Mouse (Mus musculus) midbrain, embryonic 11.5 days (tissue): ENCODE data around the gene Gm21970. TPM values are rescaled to one million over a fixed set of nuclear protein-coding genes. Genes with fewer than 3 reads are reported as not detected.

Source experiments
- ATAC-seq: fragments of 200-750 bp; cut with Nextera tagmentation; 2 replicates; pipeline ENCODE4 v1.8.0; 2017; ENCODE audit warnings: moderate TSS enrichment, moderate library complexity; ENCODE audit not compliant: low FRiP score
- DNase-seq: peaks from one replicate; pipeline ENCODE4 v3.0.0; 2015; ENCODE audit warnings: low spot score; ENCODE audit errors: missing footprints
- H3K27ac ChIP-seq: fragments of 300-500 bp; sonication (generic); 2 replicates; pipeline ENCODE4 v1.5.1; 2014; ENCODE audit warnings: low read depth, low read length
- H3K27me3 ChIP-seq: fragments of 300-500 bp; sonication (generic); 2 replicates; pipeline ENCODE4 v1.6.1; 2014; ENCODE audit warnings: mild to moderate bottlenecking, low read length, moderate library complexity, mixed read lengths; ENCODE audit not compliant: control insufficient read depth, insufficient read depth
- H3K36me3 ChIP-seq: fragments of 300-500 bp; sonication (generic); 2 replicates; pipeline ENCODE4 v1.6.1; 2014; ENCODE audit warnings: mild to moderate bottlenecking, low read length, moderate library complexity, mixed read lengths; ENCODE audit not compliant: control insufficient read depth, insufficient read depth
- H3K4me1 ChIP-seq: fragments of 300-500 bp; sonication (generic); 2 replicates; pipeline ENCODE4 v1.6.1; 2014; ENCODE audit warnings: low read length; ENCODE audit not compliant: control insufficient read depth, insufficient read depth
- H3K4me2 ChIP-seq: fragments of 300-500 bp; sonication (generic); 2 replicates; pipeline ENCODE4 v1.6.1; 2014; ENCODE audit warnings: mild to moderate bottlenecking, moderate library complexity
- H3K4me3 ChIP-seq: fragments of 300-500 bp; sonication (generic); 2 replicates; pipeline ENCODE4 v1.5.1; 2014; ENCODE audit warnings: low read depth, low read length
- H3K9ac ChIP-seq: fragments of 300-500 bp; sonication (generic); 2 replicates; pipeline ENCODE4 v1.6.1; 2014; ENCODE audit warnings: low read length
- H3K9me3 ChIP-seq: fragments of 300-500 bp; sonication (generic); 2 replicates; pipeline ENCODE4 v1.6.1; 2016; ENCODE audit warnings: low read length; ENCODE audit not compliant: control insufficient read depth
- WGBS: fragments of 180-500 bp; shearing (Covaris S2); extraction: QIAGEN DNeasy Blood & Tissue Kit; methylation state at CpG from one replicate; pipeline ENCODE4 v1.1.7; 2014; 5-methylcytosine and 5-hydroxymethylcytosine counted together
- polyA plus RNA-seq: library from polyadenylated mRNA; unstranded; fragments of >200 nt; fragmentation: Nextera tagmentation; extraction: Ambion mirVana; gene quantifications from 2 replicates; pipeline ENCODE4 v1.2.1, GENCODE M21; 2014

The Gm21970 gene
- polyA plus RNA-seq, 1 experiment from 2014 or later: not detected

DNA sequence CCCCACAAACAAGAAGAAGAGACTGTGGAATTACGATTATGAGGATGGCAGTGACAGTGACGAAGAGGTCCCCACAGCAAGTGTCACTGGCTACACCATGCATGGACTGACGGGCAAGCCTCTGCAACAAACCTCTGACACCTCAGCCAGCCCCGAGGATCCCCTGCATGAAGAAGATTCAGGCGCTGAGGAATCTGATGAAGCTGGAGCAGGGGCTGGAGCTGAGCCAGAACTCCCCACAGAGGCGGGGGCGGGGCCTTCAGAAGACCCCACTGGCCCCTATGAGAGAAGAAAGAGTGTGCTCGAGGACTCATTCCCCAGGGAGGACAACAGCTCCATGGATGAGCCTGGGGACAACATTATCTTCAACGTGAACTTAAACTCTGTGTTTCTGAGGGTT, 12.3 kb downstream of the Gm21970 start:
- no peak for ATAC-seq
- no peaks in the 10 kb centered on the region for H3K9me3 ChIP-seq
- WGBS: 87% methylated on average over 9 of the region's 9 CpGs

DNA sequence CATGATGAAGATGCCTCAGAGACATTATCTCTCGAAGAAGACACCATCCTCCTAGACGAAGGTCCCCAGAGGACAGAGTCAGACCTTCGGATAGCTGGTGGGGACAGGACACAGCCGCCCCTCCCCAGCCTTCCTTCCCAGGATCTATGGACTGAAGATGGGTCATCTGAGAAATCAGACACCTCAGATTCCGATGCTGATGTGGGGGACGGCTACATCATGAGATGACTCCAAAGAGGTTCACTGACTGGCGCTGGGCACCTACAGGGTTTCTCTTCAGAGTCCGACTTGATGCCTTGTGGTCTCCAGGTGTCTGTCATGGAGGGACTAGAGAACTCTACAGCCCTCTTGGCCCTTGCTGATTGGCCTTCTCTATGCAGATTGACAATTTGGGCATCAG, 12.7 kb downstream of the Gm21970 start:
- H3K27ac ChIP-seq: no peak overlapping the region
- H3K36me3 ChIP-seq: no peaks in the 10 kb centered on the region; the same call in 1 of the 2 replicates
- no peaks in the 10 kb centered on the region for H3K9me3 ChIP-seq
- H3K27me3 ChIP-seq: no peaks in the 10 kb centered on the region
- no peak overlapping the region for H3K4me3 ChIP-seq
- H3K9ac ChIP-seq: no peak overlapping the region
- H3K4me2 ChIP-seq: no peak overlapping the region
- no peak for DNase-seq
- ATAC-seq: no peak
- WGBS: 94% methylated on average over 8 of the region's 8 CpGs
- H3K4me1 ChIP-seq: peaks cover 3% of the 10 kb centered on the region; the same call in 1 of the 2 replicates

More for the DNA sequence above, 12.3 kb downstream of the Gm21970 start:
- Histone ChIP-seq H3K4me3 (no peak overlapping the region), H3K9ac (no peak overlapping the region), H3K4me2 (no peak overlapping the region), H3K36me3 (no peaks in the 10 kb centered on the region; the same call in 1 of the 2 replicates), H3K4me1 (peaks cover 3% of the 10 kb centered on the region; the same call in 1 of the 2 replicates), H3K27me3 (no peaks in the 10 kb centered on the region), H3K27ac (no peak overlapping the region)
- no peak for DNase-seq

DNA sequence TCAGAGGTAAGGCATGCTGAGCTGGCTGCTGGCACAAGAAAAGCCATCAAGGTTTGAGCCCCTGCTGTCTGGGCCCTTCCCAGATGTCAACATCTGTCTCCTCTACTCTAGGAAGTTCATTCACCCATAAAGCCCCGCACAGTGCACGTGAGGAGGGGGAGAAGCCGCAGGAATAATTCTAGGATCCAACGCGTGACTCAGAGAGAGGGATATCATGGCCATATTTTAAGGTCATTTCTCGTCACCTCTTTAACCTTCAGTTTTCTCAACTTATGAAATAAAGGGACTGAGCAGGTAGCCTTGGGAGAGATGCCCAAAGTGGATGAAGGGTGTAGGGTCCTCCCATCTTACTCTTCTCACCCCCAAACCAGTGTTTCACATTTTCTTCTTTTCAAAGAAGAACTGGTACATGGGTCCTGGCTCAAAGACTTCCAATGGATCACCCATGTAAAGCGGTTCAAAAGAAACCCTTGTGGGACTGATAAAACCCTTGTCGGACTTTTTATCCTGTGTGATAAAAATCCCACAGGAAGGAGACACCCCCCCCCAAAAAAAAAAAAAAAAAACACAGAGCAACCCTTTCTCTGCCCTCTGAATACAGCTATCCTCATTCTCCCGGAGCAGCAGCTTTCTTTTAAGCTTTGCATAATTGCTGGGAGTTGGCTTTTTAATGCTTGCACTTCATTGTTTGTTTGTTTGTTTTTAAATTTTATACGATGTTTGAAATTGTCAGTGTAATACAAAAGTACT, 13.5 kb downstream of the Gm21970 start:
- H3K4me1 ChIP-seq: peaks cover 3% of the 10 kb centered on the region; the same call in 1 of the 2 replicates
- no peak overlapping the region for H3K27ac ChIP-seq
- WGBS: 71% methylated on average over 10 of the region's 10 CpGs
- H3K9ac ChIP-seq: no peak overlapping the region
- no peaks in the 10 kb centered on the region for H3K9me3 ChIP-seq
- no peaks in the 10 kb centered on the region for H3K27me3 ChIP-seq
- DNase-seq: no peak
- no peak overlapping the region for H3K4me2 ChIP-seq
- no peak for ATAC-seq
- H3K36me3 ChIP-seq: no peaks in the 10 kb centered on the region; the same call in 1 of the 2 replicates
- no peak overlapping the region for H3K4me3 ChIP-seq

DNA sequence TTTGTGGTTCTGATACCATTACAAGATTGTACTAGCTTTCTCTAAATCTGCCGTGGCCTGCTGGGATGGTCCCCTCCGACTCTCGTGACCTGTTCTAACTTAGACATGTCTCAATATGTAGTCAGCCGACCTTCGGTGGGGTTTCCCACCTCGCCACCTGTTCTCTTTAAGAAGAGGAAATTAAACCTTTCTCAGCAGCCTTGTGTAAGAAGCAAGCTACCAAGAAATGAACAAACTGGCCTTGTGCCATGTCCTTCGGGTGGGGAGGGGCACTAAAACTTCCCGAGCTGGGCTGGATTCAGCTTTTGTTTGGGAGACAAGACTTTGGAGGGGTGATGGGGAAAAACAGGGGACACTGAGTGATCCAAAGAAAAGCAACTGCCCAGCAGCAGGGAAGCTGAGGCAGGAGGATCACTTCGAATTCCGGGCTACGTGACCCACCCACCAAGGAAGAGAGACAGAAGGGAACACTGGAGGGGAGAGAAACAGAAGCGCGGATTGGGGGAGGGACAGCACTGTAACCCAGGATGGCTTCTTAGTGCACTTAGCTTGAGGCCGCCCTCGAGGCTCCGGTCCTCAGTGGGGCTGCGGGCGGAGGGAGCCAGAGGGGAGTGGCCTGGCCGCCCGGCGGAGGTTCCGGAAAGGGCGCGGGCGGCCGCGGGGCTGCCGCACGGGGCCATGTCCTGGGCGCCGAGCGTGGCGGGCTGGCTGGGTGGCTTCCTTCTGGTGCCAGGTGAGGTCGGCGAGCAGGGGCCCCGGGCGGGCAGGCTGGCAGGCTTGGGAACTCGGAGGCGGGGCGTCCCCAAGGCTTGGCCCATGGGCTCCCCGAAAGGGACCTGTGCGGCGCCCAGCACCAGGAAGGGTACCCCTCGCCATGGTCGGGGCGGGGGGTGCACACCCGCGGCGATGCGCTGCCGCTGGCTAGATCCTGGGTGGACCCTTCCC, 14.4 kb downstream of the Gm21970 start, which contains the start of gene Il10rb:
Il10rb (plus strand) TSS at position 525 of the 945 bp plus-strand sequence.
- Histone ChIP-seq H3K4me1 (peaks cover 3% of the 10 kb centered on the region; the same call in 1 of the 2 replicates), H3K27me3 (no peaks in the 10 kb centered on the region), H3K4me3 (peak within 1 kb of the TSS; percentile 68), H3K4me2 (peak within 1 kb of the TSS; percentile 100), H3K9ac (peak within 1 kb of the TSS; percentile 77), H3K9me3 (no peaks in the 10 kb centered on the region), H3K27ac (no peak within 1 kb of the TSS), H3K36me3 (no peaks in the 10 kb centered on the region; the same call in 1 of the 2 replicates)
- WGBS: 8% methylated on average over 50 of the region's 51 CpGs
- ATAC-seq (peak; percentile 83), DNase-seq (peak; percentile 94)

DNA sequence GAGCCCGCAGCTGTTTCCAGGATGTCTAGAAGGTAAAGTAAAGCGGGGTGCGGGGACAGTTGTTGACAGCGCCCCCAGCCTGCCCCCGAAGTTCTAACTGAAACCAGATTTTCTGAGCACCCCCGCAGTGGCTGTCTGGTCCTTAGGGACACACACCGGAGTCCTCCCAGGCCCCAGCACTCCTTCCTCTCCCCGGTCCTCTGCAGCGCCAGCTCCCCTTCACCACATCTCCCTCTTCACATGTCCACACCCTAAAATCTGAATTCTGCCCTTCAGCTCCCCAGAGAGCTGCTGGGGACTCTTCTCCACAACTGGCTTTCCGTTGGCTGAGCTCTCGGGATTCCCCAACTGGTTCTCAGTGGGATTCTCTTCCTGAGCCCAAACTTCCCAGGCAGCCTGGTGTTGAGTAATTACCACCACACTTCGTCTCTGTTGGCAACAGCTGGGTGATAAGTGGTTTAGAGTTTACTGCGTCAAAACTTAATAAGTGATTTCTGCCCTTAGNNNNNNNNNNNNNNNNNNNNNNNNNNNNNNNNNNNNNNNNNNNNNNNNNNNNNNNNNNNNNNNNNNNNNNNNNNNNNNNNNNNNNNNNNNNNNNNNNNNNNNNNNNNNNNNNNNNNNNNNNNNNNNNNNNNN, 15.2 kb downstream of the Gm21970 start:
- no peak overlapping the region for H3K27ac ChIP-seq
- 4% methylated on average over 13 of the region's 13 CpGs for WGBS
- ATAC-seq: peak; percentile 26; the same call in 1 of the 2 replicates

DNA sequence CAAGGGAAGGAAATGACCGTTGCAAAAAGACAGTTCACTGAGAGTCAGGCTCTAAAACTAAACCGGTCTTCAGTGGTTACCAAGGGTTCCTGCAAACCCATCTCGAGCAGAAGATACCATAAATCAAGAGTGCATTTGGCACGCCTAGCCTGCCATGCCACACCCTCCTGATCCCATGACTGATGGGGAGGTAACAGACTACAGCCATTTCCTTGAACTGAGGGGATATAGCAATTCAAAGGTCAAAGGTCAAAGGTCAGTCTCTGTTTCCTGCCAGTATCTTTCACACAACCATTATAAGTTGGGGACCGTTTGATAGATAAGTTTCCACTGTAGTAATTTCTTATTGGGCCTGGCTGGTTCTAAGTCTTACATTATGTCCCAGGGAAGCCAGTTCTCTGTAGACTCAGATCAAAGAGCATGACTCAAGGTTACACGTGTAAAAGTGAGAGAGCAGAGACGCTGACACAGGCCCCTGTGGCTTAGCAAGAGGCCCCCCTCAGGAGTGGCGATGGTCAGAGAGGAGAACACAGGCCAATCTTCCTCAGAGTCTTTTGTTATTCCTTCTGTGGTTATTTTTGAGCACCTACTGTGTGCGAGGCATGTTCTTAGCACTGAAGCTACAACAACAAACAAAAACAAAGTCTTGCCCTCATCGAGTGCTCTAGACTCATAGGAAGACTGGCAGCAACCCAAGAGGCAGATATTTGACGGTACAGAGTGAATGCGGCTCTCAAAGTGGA, 21.8 kb downstream of the Gm21970 start:
- WGBS: 81% methylated on average over 12 of the region's 12 CpGs
- no peaks in the 10 kb centered on the region for H3K36me3 ChIP-seq
- no peak overlapping the region for H3K9ac ChIP-seq
- no peaks in the 10 kb centered on the region for H3K4me1 ChIP-seq
- no peak overlapping the region for H3K4me3 ChIP-seq
- no peaks in the 10 kb centered on the region for H3K27me3 ChIP-seq
- H3K9me3 ChIP-seq: no peaks in the 10 kb centered on the region
- H3K27ac ChIP-seq: no peak overlapping the region
- ATAC-seq (no peak), DNase-seq (no peak)
- no peak overlapping the region for H3K4me2 ChIP-seq

More for the DNA sequence above, 15.2 kb downstream of the Gm21970 start:
- peak overlapping the region; percentile 77 for H3K9ac ChIP-seq
- peak; percentile 94 for DNase-seq
- H3K9me3 ChIP-seq: no peaks in the 10 kb centered on the region
- no peaks in the 10 kb centered on the region; the same call in 1 of the 2 replicates for H3K36me3 ChIP-seq
- H3K4me3 ChIP-seq: peak overlapping the region; percentile 68
- no peaks in the 10 kb centered on the region for H3K27me3 ChIP-seq
- peaks cover 3% of the 10 kb centered on the region; the same call in 1 of the 2 replicates for H3K4me1 ChIP-seq
- peak overlapping the region; percentile 100 for H3K4me2 ChIP-seq

DNA sequence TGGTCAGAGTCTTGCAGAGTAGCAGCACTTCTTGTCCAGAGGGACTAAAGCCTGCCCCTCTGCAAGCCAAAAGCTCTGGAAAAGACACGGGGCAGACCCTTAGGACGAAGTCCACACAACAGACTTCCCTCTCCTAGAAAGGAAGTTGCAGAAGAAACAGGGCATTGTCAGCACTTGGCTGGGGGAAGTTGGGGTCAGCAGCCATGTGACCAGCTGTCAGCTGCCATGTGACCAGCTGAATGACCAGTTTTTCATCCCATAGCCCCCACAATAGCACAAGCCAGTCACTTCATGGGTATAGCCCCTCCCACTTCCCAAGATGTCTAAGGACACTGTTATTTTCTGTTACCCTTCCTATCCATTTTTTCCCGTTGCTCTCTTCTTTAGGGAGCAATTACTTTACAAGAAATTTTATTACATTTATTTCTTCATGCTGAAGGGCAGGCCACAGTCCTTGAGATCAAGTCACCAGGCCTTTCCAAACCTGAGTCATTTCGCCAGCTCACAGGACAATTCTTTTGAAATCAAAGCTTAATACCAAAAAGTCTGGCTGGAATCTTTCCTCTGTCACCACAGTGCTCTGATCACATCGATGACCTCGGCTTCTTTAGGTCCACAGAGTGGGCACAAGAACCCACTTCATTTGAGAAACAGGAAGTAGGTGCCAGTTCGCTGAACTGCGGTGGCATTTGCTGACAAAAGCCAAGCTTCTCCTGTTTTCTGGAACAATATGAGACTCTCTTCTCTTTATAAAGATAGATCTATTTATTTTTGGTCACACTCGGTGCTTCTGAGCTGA, 24.1 kb downstream of the Gm21970 start:
- H3K4me2 ChIP-seq: no peak overlapping the region
- 89% methylated on average over 9 of the region's 9 CpGs for WGBS
- H3K9me3 ChIP-seq: no peaks in the 10 kb centered on the region
- H3K36me3 ChIP-seq: no peaks in the 10 kb centered on the region
- no peak overlapping the region for H3K4me3 ChIP-seq
- H3K27me3 ChIP-seq: no peaks in the 10 kb centered on the region
- H3K4me1 ChIP-seq: no peaks in the 10 kb centered on the region
- ATAC-seq (no peak), DNase-seq (no peak)
- H3K9ac ChIP-seq: no peak overlapping the region
- H3K27ac ChIP-seq: no peak overlapping the region
